Mouse (Mus musculus) retina, adult 2 months (tissue): ENCODE measurements around the gene Zc3h18.

Experiments used
- DNase-seq: peaks from one replicate; pipeline ENCODE4 v3.0.0-alpha.2; 2012; ENCODE audit warnings: low read depth, low spot score

The Zc3h18 gene

GRCm38 (mm10) chr8:122347811-122348552 lies 28.4 kb upstream of the Zc3h18 start:
- DNase-seq: no peak

DNA sequence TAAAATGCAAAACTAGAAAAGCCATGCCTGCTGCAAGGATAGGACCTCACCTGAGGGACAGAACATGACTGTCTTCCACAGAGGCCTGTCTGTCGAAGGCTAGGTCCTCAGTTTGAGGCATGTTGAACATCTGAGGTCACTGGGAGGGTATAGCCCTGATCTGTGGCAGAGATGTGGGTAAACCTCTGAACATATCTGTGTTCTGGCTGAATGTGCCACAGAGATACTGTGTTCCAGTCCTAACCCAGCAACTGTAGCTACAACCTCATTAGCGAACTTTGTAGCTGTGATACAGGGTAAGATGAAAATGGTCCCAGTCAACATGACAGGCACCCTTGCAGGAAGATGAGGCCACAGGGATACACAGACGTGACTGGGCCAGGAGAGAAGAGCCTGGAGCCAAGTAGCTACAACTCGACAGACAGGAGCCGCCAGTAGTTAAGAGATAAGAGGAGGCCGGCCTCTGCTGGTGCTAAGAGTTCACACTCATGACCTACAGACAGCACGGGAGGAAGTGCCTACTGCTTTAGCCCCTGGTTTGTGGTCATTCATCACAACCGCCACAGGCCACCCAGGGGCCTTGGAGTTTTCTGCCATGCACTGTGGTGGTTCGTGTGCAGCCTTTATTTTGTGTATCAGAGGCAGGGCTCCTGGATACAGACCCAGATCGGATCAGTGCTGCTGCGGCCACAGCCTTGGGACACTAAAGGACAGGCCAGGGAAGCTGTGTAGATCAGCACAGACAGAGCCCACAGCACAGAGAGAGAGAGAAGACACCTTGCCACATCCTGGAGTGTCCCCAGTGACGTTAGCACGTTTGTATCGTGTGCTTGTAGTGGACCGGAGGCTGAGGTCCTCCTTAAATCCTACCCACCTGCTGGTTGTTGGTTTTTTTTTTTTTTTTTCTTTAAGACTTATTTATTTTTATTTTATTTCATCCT lies 26.8 kb upstream of the Zc3h18 start:
- DNase-seq: no peak

DNA sequence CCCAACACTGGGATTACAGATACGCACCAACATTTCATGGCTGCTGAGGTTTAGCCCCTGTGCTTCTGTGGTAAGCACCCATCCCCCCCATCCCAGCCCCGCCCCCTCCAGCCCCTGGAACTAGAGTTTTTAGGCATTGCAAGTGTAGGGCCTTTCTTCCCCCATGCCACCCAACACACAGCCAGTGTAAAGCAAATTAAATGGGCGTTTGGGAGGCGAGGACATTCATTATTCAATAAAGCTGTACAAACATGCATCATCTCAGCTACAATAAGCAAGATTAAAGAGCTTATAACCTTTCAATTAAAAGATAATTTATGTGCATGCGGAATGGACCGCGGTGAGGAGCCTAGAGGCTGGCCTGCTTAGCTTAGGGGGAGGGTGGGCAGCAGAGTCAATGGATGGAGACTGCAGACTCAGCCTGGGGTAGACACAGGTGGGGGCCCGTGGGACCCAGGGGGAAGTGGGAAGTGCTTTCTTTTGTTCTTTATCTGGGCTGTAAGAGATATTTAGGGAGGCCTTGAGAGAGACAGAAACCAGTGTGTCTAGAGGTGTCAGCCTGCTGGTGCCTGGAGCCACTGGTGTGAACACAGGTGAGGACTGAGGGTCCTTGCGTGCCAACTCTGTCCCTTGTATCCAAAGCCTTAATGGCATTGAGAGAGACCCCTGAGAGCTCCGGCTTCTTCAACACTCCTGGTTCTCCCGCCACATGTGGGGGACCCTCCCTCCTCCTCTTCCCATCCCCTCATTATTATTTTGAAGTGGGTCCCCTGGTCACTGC lies 25.9 kb upstream of the Zc3h18 start:
- no peak for DNase-seq

DNA sequence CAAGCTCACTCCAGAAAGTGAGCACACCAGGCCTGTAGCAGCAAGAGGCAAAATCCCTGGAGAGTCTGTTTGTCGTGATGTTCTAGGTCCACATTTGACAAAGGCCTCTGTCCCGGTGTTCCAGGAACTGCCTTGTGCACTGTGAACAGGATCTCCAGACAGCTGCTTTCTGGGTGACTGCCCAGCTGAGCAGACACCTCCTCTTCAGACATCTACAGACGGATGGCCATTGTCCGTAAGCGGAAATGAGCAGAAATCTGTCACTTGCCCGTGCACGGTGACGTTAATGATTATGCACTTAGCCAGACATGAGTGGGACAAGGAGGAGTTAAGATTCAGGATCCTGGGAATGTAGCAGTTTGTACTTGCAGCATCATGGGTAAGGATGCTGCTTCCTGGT lies 22.3 kb upstream of the Zc3h18 start:
- no peak for DNase-seq

DNA sequence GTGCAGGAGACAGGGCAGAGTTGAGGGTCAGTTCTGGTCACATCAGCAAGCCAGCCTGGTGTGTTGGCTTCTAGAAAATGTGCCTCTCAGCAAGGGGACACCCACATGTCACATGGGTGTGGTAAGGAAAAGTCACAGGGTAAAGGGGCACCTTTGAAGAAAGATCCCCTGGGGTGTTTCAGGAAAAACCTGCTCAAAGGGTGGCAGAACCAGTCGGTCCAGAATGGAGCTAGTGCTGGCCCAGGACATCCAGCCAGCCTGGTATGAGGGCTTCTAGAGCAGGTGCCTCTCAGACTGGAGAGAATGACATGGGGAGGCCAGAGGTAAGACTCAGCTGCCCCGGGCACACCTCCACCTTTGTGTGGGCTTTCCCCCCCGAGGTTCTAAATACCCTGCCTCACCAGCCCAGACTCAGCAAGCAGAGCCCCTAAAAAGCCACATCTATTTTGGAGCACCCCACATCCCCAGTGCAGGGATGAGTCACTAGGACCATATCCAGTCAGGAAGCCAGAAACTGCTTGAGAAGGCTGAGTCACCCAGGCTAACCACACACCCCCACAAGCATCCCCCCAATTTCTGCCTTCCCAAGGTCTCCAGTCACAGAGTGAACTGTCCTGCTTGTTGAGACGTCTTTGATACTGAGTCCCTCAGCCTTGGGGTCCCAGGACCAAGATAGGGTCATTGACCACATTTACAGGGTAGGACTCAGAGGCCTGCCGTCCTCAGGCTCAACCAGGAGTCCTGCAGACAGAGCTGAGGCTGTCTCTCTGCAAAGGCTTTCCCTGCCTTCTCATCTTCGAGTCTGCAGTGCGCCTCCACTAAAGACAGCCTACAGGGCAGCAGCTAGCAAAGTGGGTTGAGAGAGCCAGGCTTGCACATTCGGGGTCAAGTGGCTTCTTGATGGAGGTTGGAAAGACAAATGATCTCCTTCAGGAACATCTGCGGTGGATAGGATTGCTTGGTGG lies 20.5 kb upstream of the Zc3h18 start:
- no peak for DNase-seq

GRCm38 (mm10) chr8:122357202-122357601 lies 19.2 kb upstream of the Zc3h18 start:
- DNase-seq: no peak

DNA sequence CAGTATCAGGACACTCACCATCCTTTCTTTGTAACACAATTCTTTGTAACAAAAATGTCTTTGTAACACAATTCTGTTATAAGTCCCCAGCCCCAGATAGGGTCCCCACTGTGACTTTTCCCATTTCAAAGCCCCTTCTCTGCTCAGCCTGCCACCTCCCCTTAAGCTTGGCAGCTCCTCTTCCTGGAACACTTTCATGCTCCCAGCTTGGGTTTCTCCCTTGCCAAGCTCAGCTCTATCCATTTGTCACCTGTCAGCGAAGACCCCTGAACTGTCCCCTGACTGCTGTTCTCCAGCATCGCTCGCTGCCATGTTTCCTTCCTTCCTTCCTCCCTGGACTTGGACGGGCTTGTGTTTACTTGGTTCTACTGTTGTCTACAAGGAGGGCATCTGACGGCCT lies 18.8 kb upstream of the Zc3h18 start:
- DNase-seq: no peak

GRCm38 (mm10) chr8:122359111-122359775 lies 17.2 kb upstream of the Zc3h18 start:
- no peak for DNase-seq

GRCm38 (mm10) chr8:122360696-122361416 lies 15.6 kb upstream of the Zc3h18 start, which contains the start of gene Trhr2:
TSS of gene Trhr2 (minus strand) at chr8:122360746.
- no peak for DNase-seq

DNA sequence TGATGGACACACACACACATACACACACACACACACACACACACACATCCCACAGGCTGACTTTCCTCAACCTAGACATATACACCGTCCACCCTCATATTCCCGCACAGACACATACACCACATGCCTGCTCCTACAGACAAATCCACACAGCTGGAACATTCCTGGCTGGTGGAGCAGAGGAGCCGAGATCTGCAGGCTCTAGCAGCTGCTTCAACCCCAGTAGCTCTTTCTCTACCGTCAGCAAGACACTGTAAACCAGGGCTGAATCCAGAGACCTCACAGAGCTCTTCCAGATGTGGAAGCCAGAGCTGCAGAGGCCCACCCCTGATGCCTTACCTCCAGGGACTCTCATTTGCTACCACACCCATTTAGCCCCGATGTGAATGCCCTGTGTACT lies 14.1 kb upstream of the Zc3h18 start:
- DNase-seq: no peak

DNA sequence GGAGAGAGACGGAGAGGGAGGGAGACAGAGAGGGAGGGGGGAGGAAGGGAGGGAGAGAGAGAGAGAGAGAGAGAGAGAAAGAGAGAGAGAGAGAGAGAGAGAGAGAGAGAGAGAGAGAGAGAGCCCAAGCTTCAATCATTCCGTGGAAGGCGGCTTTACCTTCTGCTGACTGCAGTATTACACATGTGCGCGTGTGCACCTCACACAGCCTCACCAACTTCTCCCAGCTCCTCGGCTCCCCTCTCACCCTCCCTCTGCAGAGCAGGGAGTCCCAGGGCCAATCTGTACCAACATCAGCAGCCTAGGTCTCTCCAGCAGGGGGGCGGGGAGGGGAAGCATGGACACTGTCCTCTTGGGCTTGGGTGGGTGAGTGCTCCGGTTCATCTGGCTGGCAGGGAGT lies 13.4 kb upstream of the Zc3h18 start:
- DNase-seq: no peak

DNA sequence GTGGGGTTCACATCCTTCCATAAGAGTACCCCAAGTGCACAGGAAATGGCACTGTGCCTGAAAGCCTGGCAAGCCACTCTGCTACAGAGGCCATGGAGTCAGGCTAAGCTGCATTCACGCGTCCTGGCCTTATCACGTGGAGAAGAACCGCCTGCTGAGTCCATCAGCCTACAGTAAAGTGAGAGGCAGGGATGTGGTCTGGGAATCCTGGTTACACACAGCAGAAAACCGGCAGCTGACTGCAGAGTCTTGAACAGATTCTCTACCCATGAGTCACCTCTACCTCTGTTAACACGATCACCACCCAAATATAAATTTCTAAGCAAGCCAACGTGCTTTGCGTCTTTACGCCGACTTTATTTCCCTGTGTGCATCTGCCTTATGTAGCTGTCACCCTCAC lies 7.9 kb upstream of the Zc3h18 start:
- DNase-seq: no peak

DNA sequence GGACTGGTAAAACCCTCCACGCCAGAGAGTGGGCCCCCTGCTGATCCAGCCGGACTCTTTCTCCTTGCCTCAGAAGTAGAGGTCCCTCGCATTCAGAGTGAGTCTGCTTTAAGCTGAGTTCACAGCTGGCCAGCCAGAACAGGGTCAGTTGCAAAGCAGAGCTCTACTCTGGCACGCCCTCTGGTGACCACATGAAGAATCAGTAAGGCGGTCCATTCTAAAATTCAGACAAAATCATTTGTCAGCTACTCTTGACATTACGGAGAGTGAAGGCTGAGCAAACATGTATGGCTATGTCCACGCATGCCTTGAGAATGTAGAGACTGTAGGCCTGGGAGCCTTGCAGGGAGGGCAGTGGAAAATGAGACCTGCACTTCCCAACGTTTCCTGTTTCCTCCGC lies 6.7 kb upstream of the Zc3h18 start:
- DNase-seq: peak; percentile 36

DNA sequence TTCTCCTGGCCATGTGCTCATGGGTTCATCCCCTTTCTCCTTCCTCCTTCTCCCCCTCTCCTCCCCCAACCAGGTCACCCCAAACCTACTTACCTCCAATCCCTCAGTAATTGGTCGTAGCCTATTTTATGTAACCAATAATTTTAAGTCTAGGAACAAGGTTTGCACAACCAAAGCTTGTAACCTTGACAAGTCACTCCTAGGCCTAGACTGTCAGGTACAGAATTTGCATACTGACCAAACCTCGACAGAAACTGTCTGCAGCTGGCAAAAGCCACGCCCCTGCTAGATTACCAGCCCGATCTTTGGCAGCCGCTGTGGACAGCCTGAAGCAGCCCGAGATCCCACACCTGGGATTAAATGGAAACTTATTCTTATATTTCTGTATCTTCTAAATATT lies 4.7 kb upstream of the Zc3h18 start:
- no peak for DNase-seq

DNA sequence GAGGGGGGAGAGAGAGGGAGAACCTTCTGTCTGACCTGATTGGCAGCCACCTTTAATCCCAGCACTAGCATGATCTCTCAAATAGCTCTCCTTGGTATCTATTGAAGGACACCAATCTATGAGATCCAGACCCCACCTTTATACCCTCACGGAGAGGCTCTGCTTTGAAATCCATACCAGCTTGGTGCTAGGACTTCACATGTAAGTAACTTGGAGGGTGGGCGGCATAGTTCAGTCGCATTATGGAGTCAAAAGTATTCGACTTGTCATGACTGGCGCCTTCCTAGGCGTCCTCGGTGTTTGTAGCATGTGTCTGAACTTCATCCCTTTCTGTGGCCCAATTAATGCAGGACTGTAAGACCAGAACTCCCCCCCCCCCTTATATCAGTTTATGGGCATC lies 1.1 kb upstream of the Zc3h18 start:
- DNase-seq: no peak

GRCm38 (mm10) chr8:122375751-122376364 lies 551 bp upstream of the Zc3h18 start:
- no peak for DNase-seq

DNA sequence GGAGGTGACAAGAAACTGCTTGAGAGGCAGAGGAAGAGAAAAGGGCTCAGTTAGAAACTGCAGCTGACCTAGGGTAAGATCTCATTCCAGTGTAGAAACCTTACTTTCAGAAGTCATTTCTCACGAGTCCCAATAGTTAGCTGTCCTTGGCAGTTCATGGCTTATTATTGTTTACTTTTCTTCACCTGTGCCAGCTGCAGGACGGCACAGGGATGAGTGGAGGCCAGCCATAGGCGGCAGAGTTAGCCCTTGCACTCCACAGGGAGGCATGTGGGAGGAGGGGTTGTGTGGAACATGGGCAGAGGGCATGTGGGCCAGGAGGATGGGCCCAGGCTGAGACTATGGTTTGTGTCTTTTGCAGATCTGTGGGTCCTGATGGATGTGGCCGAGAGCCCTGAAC lies 6.6 kb downstream of the Zc3h18 start:
- no peak for DNase-seq

DNA sequence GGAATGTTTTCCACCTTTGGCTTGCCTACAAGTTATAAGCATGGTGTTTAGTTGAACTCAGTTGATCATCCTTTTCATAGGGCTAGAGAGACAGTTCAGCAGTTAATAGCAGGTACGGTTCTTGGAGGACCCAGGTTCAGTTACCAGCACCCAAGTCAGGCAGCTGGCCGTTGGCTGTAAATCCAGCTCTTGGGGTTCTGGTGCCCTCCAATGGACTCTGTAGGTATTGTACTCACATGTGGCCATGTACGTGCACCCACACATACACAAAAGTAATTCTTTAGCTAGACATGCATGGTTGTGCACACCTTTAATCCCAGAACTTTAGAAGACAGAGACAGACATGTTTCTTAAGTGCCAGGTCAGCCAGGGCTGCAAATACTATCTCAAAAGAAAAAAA lies 12.9 kb downstream of the Zc3h18 start:
- DNase-seq: no peak

GRCm38 (mm10) chr8:122390758-122391157 lies 14.3 kb downstream of the Zc3h18 start:
- DNase-seq: no peak
